Mouse (Mus musculus) lung, adult 2 months (tissue): Measurements from ENCODE around the gene 4930451I11Rik.

Source experiments
- CTCF ChIP-seq: fragments of 200-500 bp; IDR thresholded peaks from 2 replicates; pipeline ENCODE4 v1.5.1; 2011; ENCODE audit warnings: mild to moderate bottlenecking, low read length, control low read depth; ENCODE audit not compliant: insufficient read depth
- POLR2A ChIP-seq: fragments of 200-500 bp; IDR thresholded peaks from 2 replicates; pipeline ENCODE4 v1.6.1; 2011; ENCODE audit warnings: low read depth, mild to moderate bottlenecking, control low read depth, low read length, borderline replicate concordance; ENCODE audit errors: extremely low read depth

DNA sequence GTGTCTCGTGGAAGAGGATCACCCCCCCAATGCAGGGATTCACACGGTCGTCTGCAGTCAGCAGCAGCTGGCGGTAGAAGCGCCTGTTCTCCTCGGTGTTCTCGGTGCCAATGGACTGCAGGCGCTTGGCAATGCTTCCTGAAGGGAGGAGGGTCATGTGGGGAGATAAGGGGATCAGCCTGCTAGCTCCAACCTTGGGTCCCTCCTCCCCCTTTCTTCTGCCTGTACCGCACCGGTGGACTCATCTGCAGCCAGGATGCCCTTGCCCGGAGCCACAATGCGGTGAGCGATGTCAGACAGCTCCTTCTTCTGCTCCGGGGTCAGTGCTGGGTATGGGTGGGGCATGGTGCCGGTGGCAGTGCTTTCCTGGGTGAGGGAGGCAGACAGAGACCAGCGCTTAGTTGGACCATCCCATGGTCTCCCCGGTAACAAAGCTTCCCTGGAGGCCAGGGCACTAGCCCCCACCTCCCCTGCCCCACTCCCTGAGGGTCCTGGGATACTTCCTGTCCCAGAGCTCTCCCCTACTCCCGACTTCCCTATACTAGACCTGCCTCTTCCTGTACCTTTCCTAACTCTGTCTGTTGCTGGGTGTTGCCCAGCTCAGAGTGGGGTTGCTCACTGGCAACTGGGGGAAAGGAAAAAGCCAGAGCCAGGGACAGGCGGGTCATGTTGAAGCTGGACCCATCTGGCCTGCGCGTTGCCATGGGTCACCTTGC, 33.9 kb downstream of the 4930451I11Rik start, which contains the start of gene Fam57b:
- no peak for TF ChIP-seq POLR2A
- TF ChIP-seq CTCF, result no peak
